In the genomic region with DNA sequence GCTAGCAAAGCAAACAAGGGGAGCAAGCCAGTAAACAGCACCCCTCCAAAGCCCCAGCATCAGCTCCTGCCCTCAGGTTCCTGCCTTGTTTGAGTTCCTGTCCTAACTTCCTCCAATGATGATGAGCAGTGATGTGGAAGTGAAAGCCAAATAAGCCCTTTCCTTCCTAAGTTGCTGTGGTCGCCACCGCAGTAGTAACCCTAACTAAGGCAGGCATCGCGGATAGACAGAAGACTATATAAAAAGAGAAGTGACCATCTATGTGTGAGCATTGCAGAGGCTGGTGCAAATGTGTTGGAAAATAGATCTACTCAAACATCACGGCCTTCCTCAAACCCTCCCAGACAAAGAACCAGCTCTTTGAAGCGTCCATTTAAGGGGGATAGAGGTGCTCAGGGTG, we compare ENCODE assay signal across 25 mouse cellular contexts.
DNase-seq lines count a peak whose midpoint lies in the region; ATAC-seq and TF ChIP-seq lines count a peak whose summit lies in the region.
"Had no signal": no experiment of that assay in that cellular context is flagged by ENCODE, and none has a peak within 500 bp of the region (broad histone marks: within the 10 kb centered on the region; RNA-seq: fewer than 3 reads in every experiment).

No protein-coding gene starts in this region.

- H3K27me3 ChIP-seq in lung, postnatal 0 days (replicated peaks; ENCODE audit: insufficient read depth, low read length) = no peaks in the 10 kb centered on the region
- H3K27me3 ChIP-seq: CH12.LX; embryonic facial prominence, embryonic 12.5 days; forebrain, embryonic 13.5 days; forebrain, embryonic 15.5 days; Patski had no signal

- no peak for TF ChIP-seq CTCF in bone marrow macrophage, adult 2 months (IDR thresholded peaks at IDR 0.05; ENCODE audit: low read depth, low read length)
- TF ChIP-seq CTCF in lung, postnatal 0 days (IDR thresholded peaks at IDR 0.05) = no peak

- H3K9me3 ChIP-seq in lung, postnatal 0 days (ENCODE audit: low read length) = no peaks in the 10 kb centered on the region
- H3K9me3 ChIP-seq: embryonic facial prominence, embryonic 10.5 days; embryonic facial prominence, embryonic 12.5 days; forebrain, embryonic 13.5 days; forebrain, embryonic 15.5 days; G1E had no signal

- no peak overlapping the region for H3K4me3 ChIP-seq in bone marrow macrophage, adult 2 months (ENCODE audit: insufficient read depth, low read length)
- no peak overlapping the region for H3K4me3 ChIP-seq in lung, postnatal 0 days (ENCODE audit: low read depth, low read length)
- H3K4me3 ChIP-seq: embryonic facial prominence, embryonic 10.5 days; embryonic facial prominence, embryonic 12.5 days; forebrain, embryonic 13.5 days; forebrain, embryonic 15.5 days had no signal

- H3K36me3 ChIP-seq in lung, postnatal 0 days (ENCODE audit: insufficient read depth, low read length) = no peaks in the 10 kb centered on the region
- H3K36me3 ChIP-seq: embryonic facial prominence, embryonic 10.5 days; embryonic facial prominence, embryonic 12.5 days; forebrain, embryonic 15.5 days had no signal

- TF ChIP-seq EP300 in lung, postnatal 0 days (IDR thresholded peaks at IDR 0.05) = no peak

- H3K4me1 ChIP-seq in bone marrow macrophage, adult 2 months (ENCODE audit: control insufficient read depth, insufficient read depth, low read length) = peaks cover 7% of the 10 kb centered on the region
- H3K4me1 ChIP-seq in lung, postnatal 0 days (ENCODE audit: insufficient read depth, low read depth, low read length) = no peaks in the 10 kb centered on the region
- H3K4me1 ChIP-seq: embryonic facial prominence, embryonic 10.5 days; embryonic facial prominence, embryonic 12.5 days; forebrain, embryonic 13.5 days; forebrain, embryonic 15.5 days had no signal

- 85% methylated on average over 6 of the region's 6 CpGs for WGBS in lung, postnatal 0 days

- no peak for DNase-seq in kidney, postnatal 25 days
- DNase-seq in lung, postnatal 0 days (ENCODE audit: low spot score) = no peak
- DNase-seq in urinary bladder, adult 2 months (ENCODE audit: low spot score) = no peak
- DNase-seq: adrenal gland, adult 8-10 months; adrenal gland, postnatal 36 days; B cell, adult 2 months; cerebellum, adult 11 months; cerebellum, adult 18-20 months; cerebellum, adult 8-10 months; cerebellum, adult 9-11 months; cerebellum, postnatal 14 days; cerebellum, postnatal 36 days; forebrain, postnatal 0 days had no signal

- ATAC-seq in granulocyte monocyte progenitor cell, adult 5-6 weeks (replicated peaks; ENCODE audit: poor library complexity, severe bottlenecking) = peak; percentile 98
- ATAC-seq in megakaryocyte progenitor cell, adult 5-6 weeks (replicated peaks; ENCODE audit: poor library complexity) = peak; percentile 84
- no peak for ATAC-seq in lung, postnatal 0 days
- ATAC-seq: activated CD4-positive, CD25-positive, alpha-beta regulatory T cell, adult 4 months; CD4-positive, CD25-positive, alpha-beta regulatory T cell, adult 4 months; forebrain, embryonic 13.5 days; forebrain, embryonic 15.5 days; forebrain, postnatal 0 days; Patski had no signal

- H3K9ac ChIP-seq in lung, postnatal 0 days (replicated peaks; ENCODE audit: low read depth) = no peak overlapping the region
- H3K9ac ChIP-seq: embryonic facial prominence, embryonic 12.5 days; forebrain, embryonic 13.5 days; forebrain, embryonic 15.5 days; forebrain, postnatal 0 days had no signal

- TF ChIP-seq POLR2A in bone marrow macrophage, adult 2 months (IDR thresholded peaks at IDR 0.05; ENCODE audit: borderline replicate concordance, low read depth, low read length) = no peak

- peak overlapping the region; percentile 36 for H3K27ac ChIP-seq in bone marrow macrophage, adult 2 months (ENCODE audit: insufficient read depth, low read depth, low read length)
- no peak overlapping the region for H3K27ac ChIP-seq in lung, postnatal 0 days (ENCODE audit: low read length)
- H3K27ac ChIP-seq: embryonic facial prominence, embryonic 10.5 days; embryonic facial prominence, embryonic 12.5 days; forebrain, embryonic 13.5 days; forebrain, embryonic 15.5 days had no signal

- H3K4me2 ChIP-seq in lung, postnatal 0 days (replicated peaks; ENCODE audit: low read depth, low read length) = no peak overlapping the region
- H3K4me2 ChIP-seq: embryonic facial prominence, embryonic 12.5 days; forebrain, embryonic 13.5 days; forebrain, embryonic 15.5 days had no signal
